Mouse (Mus musculus) MEL (cell line): Measurements from ENCODE around the gene Smg1. TPM values are rescaled to one million over a fixed set of nuclear protein-coding genes. Genes with fewer than 3 reads are reported as not detected.

Experiments used
- DNase-seq: peaks from one replicate; pipeline ENCODE4 v3.0.0; 2011; ENCODE audit warnings: low read depth, low spot score
- H3K27ac ChIP-seq: 2 replicates; pipeline ENCODE4 v1.5.1; 2012; ENCODE audit warnings: low read depth, mild to moderate bottlenecking, control low read depth, low read length, moderate library complexity; ENCODE audit not compliant: control insufficient read depth
- H3K27me3 ChIP-seq, 2 experiments: fragments of 150-350 bp in 1 of 2; sonication (generic) in 1 of 2; 2 replicates each; pipeline ENCODE4 v1.6.1; 2012; ENCODE audit warnings: low read length in 2 of 2, mild to moderate bottlenecking in 2 of 2, improper control_type of control experiment in 1 of 2, moderate library complexity in 1 of 2; ENCODE audit not compliant: insufficient read depth in 2 of 2, control insufficient read depth in 1 of 2
- H3K36me3 ChIP-seq, 2 experiments: 2 replicates each; pipeline ENCODE4 v1.6.1; 2012 to 2014; ENCODE audit warnings: low read length in 2 of 2, improper control_type of control experiment in 1 of 2, inconsistent platforms in 1 of 2, mild to moderate bottlenecking in 1 of 2; ENCODE audit not compliant: insufficient read depth in 2 of 2, control insufficient read depth in 1 of 2
- H3K4me1 ChIP-seq, 2 experiments: fragments of 150-350 bp in 1 of 2; sonication (generic) in 1 of 2; 2 replicates each; pipeline ENCODE4 v1.6.1; 2012; ENCODE audit warnings: low read length in 2 of 2, improper control_type of control experiment in 1 of 2, mild to moderate bottlenecking in 1 of 2; ENCODE audit not compliant: insufficient read depth in 2 of 2, control insufficient read depth in 1 of 2
- H3K4me3 ChIP-seq, 2 experiments: fragments of 150-350 bp in 1 of 2; sonication (generic) in 1 of 2; 2 replicates each; pipeline ENCODE4 v1.5.1; 2012; ENCODE audit warnings: low read depth in 2 of 2, low read length in 2 of 2, mild to moderate bottlenecking in 2 of 2, moderate library complexity in 2 of 2, control low read depth in 1 of 2, improper control_type of control experiment in 1 of 2; ENCODE audit not compliant: control insufficient read depth in 1 of 2, insufficient read depth in 1 of 2
- H3K79me2 ChIP-seq: 2 replicates; pipeline ENCODE4 v1.6.1; 2012; ENCODE audit warnings: mild to moderate bottlenecking, low read length, moderate library complexity; ENCODE audit not compliant: control insufficient read depth, poor library complexity, insufficient read depth
- H3K9ac ChIP-seq: 2 replicates; pipeline ENCODE4 v1.6.1; 2012; ENCODE audit warnings: low read depth, mild to moderate bottlenecking, control low read depth, low read length, moderate library complexity; ENCODE audit not compliant: control insufficient read depth, poor library complexity, severe bottlenecking
- H3K9me3 ChIP-seq: fragments of 150-350 bp; sonication (generic); replicated peaks from 2 replicates; pipeline ENCODE4 v1.6.1; 2012; ENCODE audit warnings: mild to moderate bottlenecking, low read length, improper control_type of control experiment, moderate library complexity; ENCODE audit not compliant: insufficient read depth
- CHD1 ChIP-seq: IDR thresholded peaks from 2 replicates; pipeline ENCODE4 v1.6.1; 2012; ENCODE audit warnings: low read depth, mild to moderate bottlenecking, inconsistent platforms, low read length, improper control_type of control experiment
- CTCF ChIP-seq, 3 experiments: IDR thresholded peaks in 2 of 3; conservative IDR thresholded peaks in 1 of 3; 2 replicates each; pipeline ENCODE4 v1.5.1; 2011 to 2012; ENCODE audit warnings: low read length in 3 of 3, low read depth in 2 of 3, mild to moderate bottlenecking in 2 of 3, improper control_type of control experiment in 1 of 3, inconsistent platforms in 1 of 3, mixed read lengths in 1 of 3, moderate library complexity in 1 of 3; ENCODE audit not compliant: control insufficient read depth in 1 of 3, insufficient read depth in 1 of 3, poor library complexity in 1 of 3, severe bottlenecking in 1 of 3
- E2F4 ChIP-seq: IDR thresholded peaks from 2 replicates; pipeline ENCODE4 v1.6.1; 2011; ENCODE audit warnings: low read depth, low read length, improper control_type of control experiment, borderline replicate concordance
- EP300 ChIP-seq, 2 experiments: IDR thresholded peaks; 2 replicates each; pipeline ENCODE4 v1.6.1; 2011; ENCODE audit warnings: improper control_type of control experiment in 2 of 2, low read length in 2 of 2, low read depth in 1 of 2, mild to moderate bottlenecking in 1 of 2
- ETS1 ChIP-seq: IDR thresholded peaks from 2 replicates; pipeline ENCODE4 v1.6.1; 2012; ENCODE audit warnings: low read depth, mild to moderate bottlenecking, inconsistent platforms, low read length, improper control_type of control experiment, moderate library complexity
- GABPA ChIP-seq: IDR thresholded peaks from 2 replicates; pipeline ENCODE4 v1.6.1; 2012; ENCODE audit warnings: low read depth, mild to moderate bottlenecking, inconsistent platforms, low read length, improper control_type of control experiment, moderate library complexity
- GATA1 ChIP-seq: IDR thresholded peaks from 2 replicates; pipeline ENCODE4 v1.6.1; 2011; ENCODE audit warnings: low read depth, low read length, improper control_type of control experiment
- HCFC1 ChIP-seq: IDR thresholded peaks from 2 replicates; pipeline ENCODE4 v1.6.1; 2012; ENCODE audit warnings: low read depth, mild to moderate bottlenecking, inconsistent platforms, low read length, improper control_type of control experiment, moderate library complexity
- MAFK ChIP-seq: IDR thresholded peaks from 2 replicates; pipeline ENCODE4 v1.6.1; 2011; ENCODE audit warnings: low read depth, mild to moderate bottlenecking, low read length, improper control_type of control experiment, borderline replicate concordance
- MAX ChIP-seq: IDR thresholded peaks from 2 replicates; pipeline ENCODE4 v1.6.1; 2011; ENCODE audit warnings: low read length, improper control_type of control experiment
- MAZ ChIP-seq: IDR thresholded peaks from 2 replicates; pipeline ENCODE4 v1.6.1; 2012; ENCODE audit warnings: low read depth, mild to moderate bottlenecking, inconsistent platforms, low read length, improper control_type of control experiment
- MEF2A ChIP-seq: IDR thresholded peaks from 2 replicates; pipeline ENCODE4 v1.6.1; 2014; ENCODE audit warnings: low read depth, mild to moderate bottlenecking, inconsistent platforms, low read length, improper control_type of control experiment; ENCODE audit not compliant: poor library complexity, insufficient replicate concordance, severe bottlenecking; ENCODE audit errors: extremely low read depth
- NELFE ChIP-seq: IDR thresholded peaks from 2 replicates; pipeline ENCODE4 v1.6.1; 2011; ENCODE audit warnings: low read depth, low read length, improper control_type of control experiment
- POLR2A ChIP-seq, 2 experiments: IDR thresholded peaks; 2 replicates each; pipeline ENCODE4 v1.6.1; 2011 to 2012; ENCODE audit warnings: low read length in 2 of 2, mild to moderate bottlenecking in 2 of 2, control low read depth in 1 of 2, improper control_type of control experiment in 1 of 2, low read depth in 1 of 2, moderate library complexity in 1 of 2; ENCODE audit not compliant: control insufficient read depth in 1 of 2, insufficient read depth in 1 of 2, poor library complexity in 1 of 2
- RCOR1 ChIP-seq: IDR thresholded peaks from 2 replicates; pipeline ENCODE4 v1.6.1; 2012; ENCODE audit warnings: low read depth, mild to moderate bottlenecking, inconsistent platforms, low read length, improper control_type of control experiment
- TAL1 ChIP-seq: IDR thresholded peaks from 2 replicates; pipeline ENCODE4 v1.6.1; 2012; ENCODE audit warnings: mild to moderate bottlenecking, inconsistent platforms, low read length, moderate library complexity, mixed read lengths
- TBP ChIP-seq: IDR thresholded peaks from 2 replicates; pipeline ENCODE4 v1.8.0; 2011; ENCODE audit warnings: low read depth, low read length, improper control_type of control experiment
- TCF12 ChIP-seq: IDR thresholded peaks from 2 replicates; pipeline ENCODE4 v1.6.1; 2014; ENCODE audit warnings: low read depth, mild to moderate bottlenecking, inconsistent platforms, low read length, improper control_type of control experiment, moderate library complexity
- USF1 ChIP-seq: IDR thresholded peaks from 2 replicates; pipeline ENCODE4 v1.6.1; 2014; ENCODE audit warnings: low read depth, mild to moderate bottlenecking, inconsistent platforms, low read length, improper control_type of control experiment, moderate library complexity
- ZNF384 ChIP-seq: IDR thresholded peaks from 2 replicates; pipeline ENCODE4 v1.6.1; 2012; ENCODE audit warnings: low read depth, mild to moderate bottlenecking, inconsistent platforms, low read length, improper control_type of control experiment
- polyA plus RNA-seq, 2 experiments: library from polyadenylated mRNA; stranded (reverse) in 1 of 2; unstranded in 1 of 2; fragments of >175 nt in 1 of 2; fragments of >200 nt in 1 of 2; gene quantifications; 2 replicates each; pipeline versions ENCODE4 v1.2.1 to v1.2.4; 2012; ENCODE audit warnings: low replicate concordance in 2 of 2, low read depth in 1 of 2; ENCODE audit not compliant: insufficient read length in 2 of 2, insufficient read depth in 1 of 2, missing spikeins in 1 of 2
- total RNA-seq: library from RNA; depleted of rRNA; stranded (reverse); fragments of 300-350 nt; gene quantifications from 2 replicates; pipeline ENCODE4 v1.2.3, GENCODE M21; 2012

The Smg1 gene
- total and polyA plus RNA-seq, 3 experiments = 24.2 to 49.6 (median 32.6) TPM

DNA sequence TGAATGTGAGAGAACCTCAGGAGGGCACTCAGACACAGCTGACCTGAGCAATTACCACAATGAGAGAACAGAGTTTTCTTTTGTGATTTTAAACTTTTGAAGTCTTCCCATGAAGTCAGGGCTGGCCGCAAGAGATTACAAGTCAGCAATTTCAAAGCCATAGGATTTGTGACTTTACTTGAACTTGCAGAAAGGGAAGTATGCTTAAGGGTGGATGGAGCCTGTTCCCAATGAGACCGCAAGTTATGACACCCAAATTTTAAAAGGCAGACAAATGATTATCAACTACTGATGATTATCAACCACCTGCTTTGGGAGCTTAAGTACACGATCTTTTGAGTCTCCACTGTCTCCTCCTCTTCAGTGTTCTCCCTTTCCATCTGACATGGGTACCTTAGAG lies 125.0 kb downstream of the Smg1 start:
- Histone ChIP-seq H3K27ac (peak overlapping the region; percentile 88), H3K9me3 (no peaks in the 10 kb centered on the region), H3K9ac (peak overlapping the region; percentile 17; the same call in 1 of the 2 replicates), H3K4me3 (no peak overlapping the region; a peak in 1 of 4 replicates), H3K36me3 (peaks cover 15 to 44% of the 10 kb centered on the region in 2 experiments), H3K79me2 (peaks cover 28% of the 10 kb centered on the region), H3K4me1 (peaks cover 15 to 23% of the 10 kb centered on the region in 2 experiments), H3K27me3 (no peaks in the 10 kb centered on the region)
- TF ChIP-seq RCOR1 = peak; percentile 88
- TF ChIP-seq MAX = 0 out of 2 replicates have a peak, but pooled peaks have one; percentile 34
- no peak; the same call in 1 of the 2 replicates for TF ChIP-seq HCFC1
- 0 out of 2 replicates have a peak, but pooled peaks have one; percentile 15 for TF ChIP-seq TBP
- TF ChIP-seq USF1 = 0 out of 2 replicates have a peak, but pooled peaks have one; percentile 21
- TF ChIP-seq ETS1 = peak; percentile 94
- TF ChIP-seq NELFE = peak; percentile 28; the same call in 1 of the 2 replicates
- no peak for TF ChIP-seq MAZ
- TF ChIP-seq TCF12 = peak; percentile 78
- TF ChIP-seq CHD1 = 0 out of 2 replicates have a peak, but pooled peaks have one; percentile 34
- 0 out of 2 replicates have a peak, but pooled peaks have one; percentile 3 for TF ChIP-seq MEF2A
- TF ChIP-seq TAL1 = peak; percentile 79
- TF ChIP-seq E2F4 = no peak
- peak; percentile 56 to 83 for TF ChIP-seq EP300 (IDR thresholded peaks at IDR 0.05; ENCODE audit: low read depth in 1 of 2, low read length in 2 of 2)
- peak; percentile 85 for TF ChIP-seq GATA1
- TF ChIP-seq POLR2A (IDR thresholded peaks at IDR 0.05; ENCODE audit: control insufficient read depth in 1 of 2, insufficient read depth in 1 of 2, low read depth in 1 of 2, low read length in 2 of 2, poor library complexity in 1 of 2) = no peak; a peak in 1 of 4 replicates
- peak; percentile 75; the same call in 1 of the 2 replicates for TF ChIP-seq GABPA
- TF ChIP-seq ZNF384 = no peak
- TF ChIP-seq CTCF (IDR thresholded peaks at IDR 0.05 in 2 of 3, conservative IDR thresholded peaks at IDR 0.05 in 1 of 3; ENCODE audit: control insufficient read depth in 1 of 3, insufficient read depth in 1 of 3, low read depth in 2 of 3, low read length in 3 of 3, poor library complexity in 1 of 3, severe bottlenecking in 1 of 3) = no peak
- TF ChIP-seq MAFK = peak; percentile 79; the same call in 1 of the 2 replicates
- DNase-seq = peak; percentile 81
